Mouse (Mus musculus) kidney, postnatal 14 days (tissue): ENCODE results near the gene Intu.

ENCODE experiments used
- DNase-seq: peaks from one replicate; pipeline ENCODE4 v3.0.0; 2022; ENCODE audit warnings: mixed read lengths

Intu gene

DNA sequence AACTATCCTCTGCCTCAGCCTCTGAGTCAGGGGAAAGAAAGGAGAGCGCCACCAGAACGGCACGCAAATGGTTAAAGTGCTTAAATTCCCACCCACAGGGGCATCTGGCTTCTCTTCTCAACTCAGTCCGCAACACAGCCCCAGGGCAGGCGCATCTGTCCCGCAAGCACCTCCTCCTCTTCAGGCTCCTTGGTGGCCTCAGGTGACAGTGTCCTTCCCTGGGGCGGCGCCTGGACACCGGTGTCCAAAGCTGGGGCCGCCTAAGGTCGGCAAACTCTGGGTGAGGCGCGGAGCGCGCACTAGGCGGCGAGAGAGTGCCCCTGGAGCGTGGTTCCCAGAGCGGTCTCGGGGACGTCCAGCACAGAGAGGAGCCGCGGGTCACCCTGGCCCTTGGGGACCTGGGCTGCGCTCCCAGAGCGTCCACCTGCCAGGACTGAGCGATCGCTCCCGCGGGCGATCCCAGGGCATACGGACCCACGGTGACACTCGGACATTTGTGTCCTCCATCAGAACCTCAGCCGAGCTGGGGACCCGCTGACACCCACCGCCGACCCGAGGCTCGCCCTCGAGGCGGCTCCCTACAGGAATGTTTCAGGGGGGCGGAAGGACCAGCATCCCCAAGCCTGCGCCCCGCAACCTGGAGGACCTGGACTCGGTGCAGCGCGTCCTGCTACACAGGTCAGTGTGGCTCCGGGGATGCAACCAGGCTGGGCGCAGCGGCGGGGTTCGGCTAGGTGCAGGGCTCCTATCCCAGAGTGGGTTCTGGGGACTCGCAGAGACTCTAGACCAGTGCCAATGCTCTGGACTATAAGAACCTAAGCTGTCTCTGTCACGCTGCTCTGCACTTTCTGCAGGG is at the start of gene Intu:
Gene Intu, plus strand, starts transcription at position 1 of the 856 bp plus-strand sequence.
- peak; percentile 64 for DNase-seq

DNA sequence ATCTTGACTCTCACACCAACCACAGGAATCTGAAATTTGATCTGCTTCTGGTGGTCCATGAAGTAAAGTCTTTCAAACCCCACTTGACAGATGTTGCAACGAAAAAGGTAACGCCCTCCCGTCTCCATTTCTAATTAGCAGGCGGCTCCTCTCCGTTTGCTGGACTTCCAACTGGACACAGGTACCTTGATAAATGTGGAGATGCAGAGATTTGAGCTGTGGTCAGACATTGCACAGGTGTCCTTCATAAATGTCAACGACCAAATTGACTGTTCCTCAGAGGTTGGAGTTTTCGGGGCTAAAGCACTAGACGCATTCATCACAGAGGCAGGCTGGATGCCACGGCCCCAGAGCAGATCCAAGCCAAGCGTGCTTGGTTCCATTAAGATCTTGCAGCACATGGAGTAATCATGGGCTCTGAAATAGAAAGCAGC is 47.8 kb upstream of the Intu start:
- DNase-seq = no peak

DNA sequence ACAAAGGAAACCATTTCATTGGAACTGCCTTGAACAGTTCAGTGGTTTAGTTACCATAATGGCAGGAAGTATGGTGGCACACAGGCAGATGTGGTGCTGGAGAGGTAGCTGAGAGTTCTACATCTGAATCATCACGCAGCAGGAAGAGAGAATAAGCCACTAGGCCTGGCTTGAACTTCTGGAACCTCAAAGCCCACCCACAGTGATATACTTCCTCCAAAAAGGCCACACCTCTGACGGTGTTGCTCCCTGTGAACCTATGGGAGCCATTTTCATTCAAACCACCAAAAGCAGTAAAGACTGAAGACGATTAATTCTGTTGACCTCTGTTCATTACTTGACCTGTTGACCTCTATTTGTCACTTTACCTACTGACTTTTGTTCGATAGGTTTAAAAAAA is 43.7 kb upstream of the Intu start:
- DNase-seq = no peak

DNA sequence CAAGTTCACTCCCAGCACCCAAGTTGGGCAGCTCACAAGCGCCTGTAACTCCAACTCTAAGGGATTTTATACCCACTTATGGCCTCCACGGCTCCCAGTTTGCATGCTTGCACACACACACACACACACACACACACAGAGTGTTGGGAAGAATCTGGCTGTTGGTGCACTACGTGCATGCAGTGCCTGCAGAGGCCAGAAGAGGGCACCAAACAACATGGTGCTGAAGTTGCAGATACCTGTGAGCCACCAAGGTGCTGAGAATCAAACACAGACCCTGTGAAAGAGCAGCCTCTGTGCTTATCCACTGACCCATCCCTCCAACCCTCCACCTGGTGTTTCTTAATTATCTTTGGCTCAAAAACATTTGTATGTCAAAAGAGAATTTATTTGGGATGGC is 39.3 kb upstream of the Intu start:
- DNase-seq = no peak

DNA sequence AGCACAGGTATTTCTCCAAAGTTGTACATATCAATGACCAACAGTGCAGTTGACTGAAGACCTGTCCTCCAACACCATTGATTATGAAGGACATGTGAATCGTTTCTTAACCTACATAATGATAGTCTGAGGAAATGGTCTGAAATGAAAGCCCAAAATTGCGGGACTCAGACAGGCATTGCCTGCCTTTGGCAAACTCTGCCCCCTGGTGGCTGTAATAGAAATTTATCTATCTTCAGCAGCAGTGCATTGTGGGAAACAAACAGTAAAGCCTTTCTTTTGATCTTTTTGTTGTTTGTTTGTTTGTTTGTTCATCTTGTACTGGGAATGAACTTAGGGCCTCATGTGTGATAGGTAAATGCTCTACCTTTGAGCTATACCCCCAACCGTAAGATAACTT is 32.2 kb upstream of the Intu start:
- DNase-seq = no peak

DNA sequence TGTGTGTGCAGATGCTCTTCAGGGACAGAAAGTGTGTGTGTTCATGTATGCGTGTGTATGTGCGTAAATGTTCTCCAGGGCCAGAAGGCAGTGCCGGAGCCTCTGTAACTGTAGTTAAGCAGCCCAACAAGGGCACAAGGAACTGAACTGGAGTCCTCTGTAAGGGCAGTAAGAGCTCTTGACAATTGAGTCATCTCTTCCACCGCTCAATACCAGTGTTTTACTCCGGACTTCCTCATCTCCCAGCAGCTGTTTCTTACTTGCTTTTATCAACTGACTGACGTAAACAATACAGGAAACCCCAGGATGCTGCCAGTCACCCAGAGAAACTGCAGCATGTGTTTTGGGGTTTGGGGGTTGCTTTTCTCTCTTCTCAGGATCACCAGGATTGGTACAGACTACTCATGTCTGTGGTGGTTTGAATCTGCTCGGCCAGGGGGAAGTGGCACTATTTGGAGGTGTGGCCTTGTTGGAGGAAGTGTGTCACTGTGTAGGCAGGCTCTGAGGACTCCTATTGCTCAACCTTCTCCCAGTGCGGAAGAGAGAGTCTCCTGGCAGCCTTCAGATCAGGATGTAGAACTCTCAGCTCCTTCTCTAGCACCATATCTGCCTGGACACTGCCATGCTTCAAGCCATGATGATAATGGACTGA is 30.8 kb upstream of the Intu start:
- DNase-seq = no peak

DNA sequence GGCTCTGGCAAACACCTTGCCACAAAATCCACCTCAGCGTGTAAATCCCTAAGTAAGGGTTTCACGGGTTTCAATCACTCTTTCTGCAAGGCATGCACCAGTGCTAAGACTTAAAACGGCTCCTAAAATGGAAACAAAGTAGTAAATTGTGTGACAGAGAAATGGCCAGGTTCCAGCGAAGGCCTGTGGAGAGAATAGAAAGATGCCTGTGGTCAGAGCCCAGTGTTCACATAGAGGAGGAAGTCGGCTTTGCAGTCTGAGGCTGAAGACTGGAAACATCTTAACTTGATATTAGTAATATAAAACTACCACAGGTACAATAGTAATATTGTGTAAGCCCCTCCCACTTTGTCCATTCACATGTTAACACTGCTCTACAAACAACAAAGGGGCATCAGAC is 26.7 kb upstream of the Intu start:
- DNase-seq = no peak

DNA sequence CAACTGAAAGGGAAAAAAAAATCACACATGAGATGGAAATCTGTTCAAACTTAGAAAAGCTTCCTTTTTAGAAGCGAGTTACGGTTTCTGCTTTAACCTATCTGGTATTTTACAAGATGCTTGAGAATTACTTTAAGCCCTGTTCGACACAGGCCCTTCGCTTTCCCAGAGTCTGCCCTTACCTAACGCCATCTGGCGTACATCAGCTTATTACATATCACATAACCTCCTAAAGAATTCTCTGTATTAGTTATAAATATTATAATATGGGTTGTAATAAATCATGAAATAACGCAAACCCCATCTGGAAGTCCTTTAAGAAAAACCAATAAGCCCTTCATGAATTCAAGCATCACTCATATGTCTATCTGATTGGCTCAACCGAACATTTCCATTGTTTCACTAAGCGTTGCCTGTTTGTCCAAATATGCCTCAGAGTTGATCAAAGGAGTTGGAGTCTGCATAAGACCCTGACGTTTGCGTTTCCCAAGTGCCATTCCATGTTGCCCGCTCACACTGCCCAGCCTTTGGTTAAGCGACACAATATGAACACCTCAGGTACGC is 25.6 kb upstream of the Intu start:
- DNase-seq = no peak

DNA sequence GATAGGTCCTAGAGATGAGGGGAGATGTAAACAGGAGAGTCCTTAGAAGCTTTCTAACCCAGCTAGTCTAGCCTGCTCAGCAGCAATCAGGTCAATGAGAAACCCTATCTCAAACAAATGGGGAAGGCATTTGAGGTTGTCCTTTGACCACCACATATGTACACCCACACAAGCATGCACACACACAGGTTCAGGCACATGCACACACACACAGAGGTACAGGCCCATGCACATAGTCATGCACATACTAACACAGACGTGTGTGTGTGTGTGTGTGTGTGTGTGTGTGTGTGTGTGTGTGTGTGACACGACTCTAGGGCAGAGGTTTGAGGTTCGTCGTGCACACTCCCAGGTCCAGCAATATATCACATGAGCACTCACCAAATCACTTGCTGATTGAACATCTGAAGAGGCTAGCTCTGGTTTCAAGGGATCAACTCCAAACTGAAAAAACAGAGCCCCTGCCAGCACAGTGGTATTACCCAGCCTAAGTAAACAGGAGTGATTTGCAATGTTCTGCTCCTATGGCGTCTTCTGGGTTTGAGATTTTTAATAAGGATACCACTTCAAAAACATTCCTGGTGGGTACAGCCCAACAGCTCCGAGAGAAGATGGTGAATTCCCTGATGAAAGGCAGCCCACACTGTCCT is 22.0 kb upstream of the Intu start:
- DNase-seq = no peak

DNA sequence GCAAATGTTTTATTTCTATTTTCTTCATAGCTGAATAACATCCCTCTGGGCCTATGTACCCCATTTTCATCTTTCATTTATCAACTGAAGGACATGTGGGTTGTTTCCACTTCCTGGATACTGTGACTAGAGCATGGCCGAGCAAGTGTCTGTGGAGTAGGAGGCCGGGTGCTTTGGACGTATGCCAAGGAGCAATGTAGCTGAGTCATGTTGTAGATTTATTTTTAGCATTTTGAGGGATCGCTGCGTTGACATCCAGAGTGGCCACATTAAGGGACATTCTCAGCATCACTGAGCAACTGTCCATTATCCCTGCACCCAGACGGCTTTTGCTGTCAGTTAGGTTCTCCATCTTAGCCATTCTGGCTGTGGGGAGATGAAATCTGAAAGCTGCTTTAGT is 20.5 kb upstream of the Intu start:
- peak; percentile 22 for DNase-seq

DNA sequence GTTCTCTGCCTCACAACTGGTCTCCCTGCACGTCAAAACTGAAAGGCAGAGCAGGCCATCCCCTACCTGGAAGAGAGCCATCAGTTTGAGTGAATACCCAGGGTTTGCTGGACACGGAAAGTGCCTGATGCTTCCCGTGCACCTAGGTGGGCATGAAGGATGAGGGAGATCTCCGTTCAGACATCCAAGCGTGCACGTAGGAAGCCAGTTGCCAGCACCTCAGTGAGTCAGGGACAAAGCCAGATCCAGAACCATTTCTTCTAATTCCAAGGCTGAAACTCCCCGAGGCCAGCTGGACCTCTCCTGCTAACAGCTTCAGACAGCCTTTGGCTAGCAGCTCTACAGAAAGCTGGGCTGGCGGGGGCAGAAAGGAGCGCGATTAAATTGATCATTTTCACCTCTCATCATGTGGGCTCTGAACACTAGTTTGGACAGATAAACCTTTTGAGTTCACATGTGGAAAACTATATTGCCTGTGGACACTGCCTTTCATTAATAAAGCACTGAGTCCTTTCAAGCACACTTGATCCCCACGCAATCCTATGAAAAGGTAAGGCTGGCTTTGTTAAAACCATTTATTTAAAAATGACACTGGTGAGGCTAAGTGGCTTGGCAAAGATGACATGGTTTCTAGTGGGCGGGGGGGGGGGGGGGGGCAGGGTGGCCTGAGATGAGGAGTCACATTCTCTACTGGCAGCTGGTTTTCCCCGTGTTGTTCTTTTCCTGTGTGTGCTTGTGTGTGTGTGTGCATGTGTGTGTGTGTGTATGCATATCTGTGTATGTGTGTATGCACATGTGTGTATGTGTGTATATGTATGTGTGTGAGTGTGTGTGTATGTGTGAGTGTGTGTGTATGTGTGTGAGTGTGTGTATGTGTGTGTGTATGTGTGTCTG is 17.9 kb upstream of the Intu start:
- no peak for DNase-seq

DNA sequence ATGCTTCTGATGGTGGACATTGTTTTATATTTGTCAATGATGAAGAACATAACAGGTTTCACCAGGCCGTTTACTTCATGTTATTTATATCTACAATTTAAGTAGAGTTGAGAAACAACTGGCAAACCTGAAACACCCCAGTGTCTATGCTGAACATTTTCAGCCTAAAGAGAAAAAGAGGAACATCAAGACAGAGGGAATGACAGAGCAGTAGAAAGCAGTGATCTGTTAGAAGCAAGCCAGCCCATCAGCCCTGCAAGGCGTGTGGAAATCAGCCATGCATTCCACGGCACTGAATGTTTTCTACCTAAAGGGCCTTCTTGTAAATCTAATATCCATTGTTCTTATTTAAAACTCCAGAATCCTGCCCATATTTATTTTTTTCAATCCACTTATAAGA is 12.8 kb upstream of the Intu start:
- no peak for DNase-seq

DNA sequence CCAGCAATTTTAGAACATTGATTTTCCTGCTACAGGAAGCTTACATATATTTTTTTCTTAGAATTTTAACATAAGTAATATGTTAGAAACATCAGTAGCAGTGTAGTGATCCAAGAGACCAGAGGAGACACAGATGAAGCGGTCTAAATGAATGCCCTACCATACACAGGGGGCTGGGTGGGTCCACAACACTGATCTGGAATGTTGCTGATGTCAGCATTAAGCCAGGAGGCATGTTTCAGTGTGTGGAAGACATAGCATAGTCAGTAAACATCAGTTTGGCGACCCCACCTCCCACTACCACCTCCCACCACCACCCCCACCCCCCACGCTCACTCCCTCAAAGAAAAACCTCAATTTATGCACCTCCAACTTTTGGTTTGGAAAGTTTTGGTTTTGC is 11.5 kb upstream of the Intu start:
- no peak for DNase-seq

DNA sequence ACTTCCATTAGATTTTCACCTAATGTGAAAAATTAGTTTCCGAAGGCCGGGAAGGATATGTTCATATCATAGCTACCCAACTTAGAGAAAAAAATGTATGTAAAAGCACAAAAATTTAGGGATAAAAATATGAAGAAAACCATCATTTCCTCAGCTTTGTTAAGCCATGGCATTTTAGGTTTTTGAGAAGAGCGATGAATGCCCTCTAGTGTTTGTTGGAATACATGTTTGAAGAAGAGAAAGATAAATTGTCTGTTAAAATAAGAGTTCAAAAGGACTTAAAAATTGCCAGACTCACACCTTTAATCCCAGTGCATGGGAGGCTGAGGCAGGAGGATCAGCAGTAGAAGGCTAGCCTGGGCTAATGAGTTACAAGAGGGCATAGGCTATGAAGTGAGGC is 10.5 kb upstream of the Intu start:
- DNase-seq = no peak

DNA sequence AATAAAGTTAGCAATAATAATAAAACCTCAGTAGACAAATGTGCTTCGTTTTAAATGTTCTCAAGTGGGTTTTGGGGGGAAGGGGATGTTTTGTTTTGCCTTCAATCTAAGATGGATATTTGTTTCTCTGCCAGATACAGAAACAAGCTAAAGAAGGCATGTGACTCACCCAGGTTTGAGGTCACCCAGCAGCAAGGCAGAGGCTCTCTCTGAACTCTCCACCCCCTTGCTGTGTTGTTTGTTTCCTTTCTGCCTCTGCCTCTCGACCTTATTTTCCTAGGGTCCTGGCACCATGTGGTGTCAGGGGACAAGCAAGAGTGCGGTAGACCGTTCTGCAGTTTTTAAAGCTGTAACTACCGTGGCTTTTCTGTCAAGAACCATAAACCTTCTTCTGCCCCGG is 8.6 kb upstream of the Intu start:
- no peak for DNase-seq

DNA sequence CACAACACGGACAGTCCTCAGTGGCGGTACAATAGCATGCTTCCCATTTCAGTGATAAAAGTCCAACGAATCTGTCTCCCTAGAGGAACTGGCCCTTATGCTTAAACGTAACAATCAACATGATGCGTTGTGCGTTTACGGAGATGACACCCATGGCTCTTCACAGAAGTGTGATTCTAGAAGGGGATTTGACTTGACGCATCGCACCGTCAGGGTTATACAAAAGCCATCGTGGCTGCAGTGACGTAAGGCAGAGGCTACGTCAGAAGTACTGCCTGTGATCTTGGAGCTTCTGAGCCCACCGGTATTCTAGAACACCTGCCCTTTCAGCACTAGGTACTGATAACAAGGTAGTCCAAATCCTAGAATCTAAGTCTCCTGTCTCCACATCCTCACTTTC is 8.2 kb upstream of the Intu start:
- no peak for DNase-seq

DNA sequence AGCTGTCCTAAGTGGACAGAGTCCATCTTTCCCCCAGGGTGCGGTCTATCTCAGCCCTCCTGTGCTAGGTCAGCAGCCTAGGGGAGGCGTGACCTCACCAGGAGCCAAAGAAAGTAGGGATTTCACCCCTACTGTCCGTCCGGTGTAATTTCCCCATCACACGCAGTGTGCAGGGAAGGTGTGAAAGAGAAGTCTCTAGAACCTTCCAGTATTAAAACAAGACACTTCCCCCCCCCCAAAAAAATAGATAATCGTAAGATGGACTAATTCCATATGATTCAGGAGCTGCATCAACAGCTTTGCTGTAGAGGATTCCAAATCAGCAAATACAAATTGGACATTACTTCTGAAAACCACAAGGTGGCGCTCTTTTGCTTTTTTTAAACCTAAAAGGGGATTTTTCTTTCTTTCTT is 7.7 kb upstream of the Intu start:
- no peak for DNase-seq

DNA sequence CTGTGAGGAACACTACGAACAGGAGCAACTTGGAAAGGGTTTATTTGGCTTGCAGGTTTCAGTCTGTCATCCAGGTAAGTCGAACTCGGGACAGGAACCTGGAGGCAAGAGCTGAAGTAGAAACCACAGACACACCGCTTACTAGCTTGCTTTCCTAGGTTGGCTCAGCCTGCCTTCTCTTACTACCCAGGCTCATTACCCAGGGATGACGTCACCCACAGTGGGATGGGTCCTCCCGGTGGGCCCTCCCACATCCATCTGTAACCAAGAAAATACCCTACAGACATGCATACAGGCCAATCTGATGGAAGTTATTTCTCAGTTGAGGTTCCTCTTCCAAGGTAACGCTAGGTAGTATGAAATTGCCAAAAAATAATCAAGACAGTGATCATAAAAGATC is 6.2 kb upstream of the Intu start:
- no peak for DNase-seq

DNA sequence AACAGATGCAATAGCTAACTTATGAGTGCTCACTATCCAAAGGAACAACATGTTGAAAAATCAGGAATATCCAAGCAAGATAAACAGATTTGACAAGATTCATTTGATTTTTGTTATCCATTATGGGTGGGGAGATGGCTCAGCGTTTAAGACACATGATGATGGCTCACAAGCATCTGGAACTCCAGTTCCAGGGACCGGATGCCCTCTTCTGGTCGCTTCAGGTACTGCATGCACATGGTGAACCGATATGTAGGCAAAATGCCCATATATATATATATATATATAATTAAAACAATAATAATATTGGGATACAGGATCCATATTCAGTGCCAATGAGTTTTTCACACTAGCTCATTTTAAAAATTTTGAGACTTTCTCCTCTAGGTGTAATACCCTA is 5.7 kb upstream of the Intu start:
- DNase-seq = peak; percentile 43

DNA sequence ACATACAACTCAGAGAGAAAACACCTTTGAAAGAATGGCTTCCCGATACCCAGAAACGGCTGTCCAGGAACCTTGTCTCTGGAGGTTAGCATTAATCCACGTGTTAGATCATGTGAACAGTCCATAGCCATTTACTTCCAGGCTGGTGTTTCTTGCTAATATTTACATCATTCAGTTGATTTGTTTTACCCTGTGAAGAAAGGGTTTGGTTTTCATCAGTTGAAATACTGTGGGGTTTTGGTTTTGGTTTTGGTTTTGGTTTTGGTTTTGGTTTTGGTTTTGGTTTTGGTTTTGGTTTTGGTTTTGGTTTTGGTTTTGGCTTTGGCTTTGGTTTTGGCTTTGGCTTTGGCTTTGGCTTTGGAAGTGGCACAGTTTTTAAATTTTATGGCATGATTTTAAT is 5.0 kb upstream of the Intu start:
- no peak for DNase-seq

DNA sequence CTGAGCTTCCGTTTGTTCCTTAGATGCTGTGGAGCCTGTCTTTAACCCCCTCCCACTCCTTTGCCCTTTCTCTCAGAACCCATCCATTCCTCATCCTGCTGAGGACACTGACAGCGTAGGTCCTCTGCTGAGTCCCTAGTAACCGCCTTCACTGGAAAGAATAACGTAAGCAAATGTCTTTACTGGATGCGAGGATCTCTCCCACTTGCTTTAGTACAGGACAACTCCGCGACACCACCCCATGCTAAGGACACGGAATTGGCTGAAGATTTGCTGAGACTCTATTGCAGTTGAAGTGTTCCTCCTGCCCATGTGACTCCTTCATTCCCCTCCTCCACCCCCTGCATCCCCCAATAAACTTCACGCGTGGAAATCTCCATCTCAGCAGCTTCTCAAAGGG is 3.9 kb upstream of the Intu start:
- no peak for DNase-seq
